8 mouse cellular contexts compared by ENCODE assay signal in genomic region chr13:41662401-41663070, GRCm38 (mm10). TPM values are rescaled to one million over a fixed set of nuclear protein-coding genes. Genes with fewer than 3 reads are reported as not detected.
DNase-seq lines count a peak whose midpoint lies in the region; ATAC-seq lines count a peak whose summit lies in the region.

No protein-coding gene starts in this region.

- peak; percentile 53 for ATAC-seq in CD4-positive, CD25-positive, alpha-beta regulatory T cell, adult 4 months
- ATAC-seq in embryonic facial prominence, embryonic 13.5 days (ENCODE audit: insufficient number of reproducible peaks, insufficient read depth, low FRiP score, low TSS enrichment, low read depth): no peak
- ATAC-seq in megakaryocyte, adult 5-6 weeks (ENCODE audit: poor library complexity, severe bottlenecking): peak; percentile 61

- no peaks in the 10 kb centered on the region for H3K27me3 ChIP-seq in embryonic facial prominence, embryonic 13.5 days

- DNase-seq in cerebellum, adult 18-20 months: peak; percentile 7 to 10
- DNase-seq in cerebellum, adult 9-10 months: no peak
- DNase-seq in heart, postnatal 10 days: peak; percentile 67 to 72
- peak; percentile 88 for DNase-seq in kidney, postnatal 14 days
- no peak for DNase-seq in thymus, postnatal 36 days

- 0 out of 2 replicates have a peak overlapping the region, but pooled peaks have one; percentile 4 for H3K27ac ChIP-seq in embryonic facial prominence, embryonic 13.5 days

- no peak overlapping the region for H3K4me3 ChIP-seq in embryonic facial prominence, embryonic 13.5 days

- H3K4me1 ChIP-seq in embryonic facial prominence, embryonic 13.5 days: 0 out of 2 replicates have a peak, but pooled peaks cover 16% of the 10 kb centered on the region

- H3K36me3 ChIP-seq in embryonic facial prominence, embryonic 13.5 days: no peaks in the 10 kb centered on the region

- no peaks in the 10 kb centered on the region for H3K9me3 ChIP-seq in embryonic facial prominence, embryonic 13.5 days

- intact Hi-C loops in heart, postnatal 10 days (cut with DNase I): loop anchor here (5.0 kb wide), 1 partner anchor 40 kb away; no protein-coding TSS in a partner anchor

- no peak overlapping the region for H3K4me2 ChIP-seq in embryonic facial prominence, embryonic 13.5 days

- no peak overlapping the region for H3K9ac ChIP-seq in embryonic facial prominence, embryonic 13.5 days

- WGBS in embryonic facial prominence, embryonic 13.5 days: 52% methylated on average over 17 of the region's 17 CpGs

RNA-seq across cellular contexts. Expression of gene Tmem170b, which starts 56.8 kb away (rescaled TPM):
- polyA plus RNA-seq in CD4-positive, CD25-positive, alpha-beta regulatory T cell, adult 4 months (2017; shearing (Covaris generic)): 10 to 100 TPM; 11.0 to 14.2 TPM
- polyA plus RNA-seq in embryonic facial prominence, embryonic 13.5 days (2015; fragmentation: Nextera tagmentation; extraction: Ambion mirVana): 8.9 and 9.0 TPM in 2 replicates
- 10 to 100 TPM; 18.6 to 18.8 TPM for total RNA-seq in heart, postnatal 10 days (2021)
- total RNA-seq in megakaryocyte, adult 5-6 weeks (2015): 34.9 and 41.4 TPM in 2 replicates
- 26.7 and 31.3 TPM in 2 replicates for total RNA-seq in megakaryocyte, adult 5-6 weeks (2017)

Comparison
In these comparisons a context has a peak if more than half of its experiments do, and no peak if none do; other contexts are left out.
1. DNase-seq: peak in cerebellum, adult 18-20 months (2 of 2), heart, postnatal 10 days (2 of 2) and kidney, postnatal 14 days (single experiment); none in cerebellum, adult 9-10 months (single experiment) and thymus, postnatal 36 days (0 of 2).